Mouse (Mus musculus) liver, adult 2 months (tissue): ENCODE measurements around the gene 4921539E11Rik. TPM values are rescaled to one million over a fixed set of nuclear protein-coding genes. Genes with fewer than 3 reads are reported as not detected.
A peak's percentile ranks its signal among the peaks of the same experiment; 100 is the strongest.

ENCODE experiments used
- DNase-seq: peaks from one replicate; pipeline ENCODE4 v3.0.0-alpha.2; 2011; ENCODE audit warnings: low read depth, low spot score; ENCODE audit errors: extremely low read depth
- H3K27ac ChIP-seq: fragments of 200-500 bp; replicated peaks from 2 replicates; pipeline ENCODE4 v1.5.1; 2012; ENCODE audit warnings: low read depth, mild to moderate bottlenecking, control low read depth, inconsistent platforms, low read length; ENCODE audit not compliant: insufficient read depth
- H3K27me3 ChIP-seq: fragments of 200-500 bp; 2 replicates; pipeline ENCODE4 v1.6.1; 2012; ENCODE audit warnings: mild to moderate bottlenecking, moderate library complexity, low read length, inconsistent platforms; ENCODE audit not compliant: control insufficient read depth, insufficient read depth
- H3K36me3 ChIP-seq: fragments of 200-500 bp; 2 replicates; pipeline ENCODE4 v1.6.1; 2012; ENCODE audit warnings: low read length, inconsistent platforms; ENCODE audit not compliant: control insufficient read depth, insufficient read depth
- H3K4me1 ChIP-seq: fragments of 200-500 bp; 2 replicates; pipeline ENCODE4 v1.6.1; 2011; ENCODE audit warnings: low read length; ENCODE audit not compliant: control insufficient read depth, insufficient read depth
- H3K4me3 ChIP-seq: fragments of 200-500 bp; 2 replicates; pipeline ENCODE4 v1.5.1; 2011; ENCODE audit warnings: low read depth, mild to moderate bottlenecking, control low read depth, low read length, moderate library complexity; ENCODE audit not compliant: insufficient read depth
- H3K79me2 ChIP-seq: fragments of 200-500 bp; 2 replicates; pipeline ENCODE4 v1.6.1; 2012; ENCODE audit warnings: inconsistent platforms, mild to moderate bottlenecking, low read length, moderate library complexity; ENCODE audit not compliant: control insufficient read depth, insufficient read depth
- H3K9ac ChIP-seq: fragments of 200-500 bp; 2 replicates; pipeline ENCODE4 v1.6.1; 2012; ENCODE audit warnings: low read depth, mild to moderate bottlenecking, control low read depth, inconsistent platforms, low read length
- CTCF ChIP-seq: fragments of 200-500 bp; IDR thresholded peaks from 2 replicates; pipeline ENCODE4 v1.5.1; 2011; ENCODE audit warnings: low read depth, low read length, control low read depth
- POLR2A ChIP-seq: fragments of 200-500 bp; IDR thresholded peaks from 2 replicates; pipeline ENCODE4 v1.6.1; 2011; ENCODE audit warnings: low read length, control low read depth; ENCODE audit not compliant: insufficient read depth; ENCODE audit errors: extremely low read depth
- WGBS: fragments of 180-500 bp; shearing (Covaris S2); methylation state at CpG from one replicate; pipeline ENCODE4 v1.1.7; 2018; 5-methylcytosine and 5-hydroxymethylcytosine counted together
- polyA plus RNA-seq: library from polyadenylated mRNA; depleted of rRNA; stranded (reverse); fragments of >200 nt; gene quantifications from 2 replicates; pipeline ENCODE4 v1.2.3, GENCODE M21; 2012
- total RNA-seq: library from RNA; depleted of rRNA; stranded (reverse); fragments of >200 nt; gene quantifications from 2 replicates; pipeline ENCODE4 v1.2.3, GENCODE M21; 2014

Gene 4921539E11Rik
- total and polyA plus RNA-seq, 2 experiments = not detected

DNA sequence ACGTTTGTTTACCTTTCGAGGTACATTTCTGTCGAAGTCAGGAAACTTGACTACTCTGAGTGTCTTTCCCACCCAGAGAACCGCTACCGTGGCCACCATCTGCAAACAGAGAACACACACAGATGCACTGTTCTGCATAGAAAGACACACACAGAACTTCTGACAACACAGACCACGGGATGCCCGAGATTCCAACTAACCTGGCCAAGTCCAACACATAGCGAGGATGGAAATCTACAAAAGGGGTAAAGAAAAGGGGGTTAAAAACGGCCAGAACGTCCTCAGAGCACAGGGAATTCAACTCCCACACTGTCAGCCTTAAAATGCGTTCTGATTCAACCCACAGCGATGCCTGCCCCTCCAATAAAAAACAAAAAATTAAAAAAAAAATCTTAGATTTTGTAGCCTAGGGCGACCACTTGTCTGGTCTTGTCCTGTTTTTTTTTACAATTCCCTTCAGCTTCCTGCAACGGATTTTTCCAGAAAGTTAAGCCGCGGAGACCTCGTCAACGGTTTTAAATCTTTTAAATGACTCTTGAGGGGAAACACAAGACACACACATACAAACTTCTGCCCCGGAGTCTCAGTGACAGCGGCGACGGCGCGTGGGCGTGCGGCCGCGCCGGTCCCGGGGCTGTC lies 76.7 kb downstream of the 4921539E11Rik start:
- TF ChIP-seq POLR2A (no peak), CTCF (no peak)
- Histone ChIP-seq H3K4me3 (peak overlapping the region; percentile 69), H3K9ac (peak overlapping the region; percentile 98), H3K36me3 (peaks cover 29% of the 10 kb centered on the region), H3K79me2 (peaks cover 8% of the 10 kb centered on the region; the same call in 1 of the 2 replicates), H3K27ac (peak overlapping the region; percentile 93), H3K27me3 (no peaks in the 10 kb centered on the region), H3K4me1 (peaks cover 9% of the 10 kb centered on the region)
- DNase-seq = peak; percentile 45
- WGBS = 3% methylated on average over 30 of the region's 30 CpGs

DNA sequence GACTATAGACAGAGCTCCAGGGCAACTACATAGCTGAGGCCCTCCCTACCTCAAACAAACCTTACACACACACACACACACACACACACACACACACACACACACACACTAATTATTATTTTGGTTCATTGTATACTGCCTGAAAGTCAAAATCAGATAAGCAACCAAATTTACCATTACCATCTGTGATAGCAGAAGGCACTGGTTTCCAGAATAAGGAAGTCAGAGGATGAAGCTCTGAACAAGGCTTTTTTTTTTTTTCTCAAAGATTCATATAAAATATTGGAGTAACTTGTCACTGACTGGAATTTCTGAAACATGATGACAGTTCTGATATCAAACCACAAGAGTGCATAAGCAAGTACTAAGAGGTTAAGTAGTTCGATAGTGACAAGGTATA lies 82.1 kb downstream of the 4921539E11Rik start:
- no peaks in the 10 kb centered on the region for H3K27me3 ChIP-seq
- peaks cover 3% of the 10 kb centered on the region for H3K4me1 ChIP-seq
- H3K27ac ChIP-seq = no peak overlapping the region
- no peak for TF ChIP-seq CTCF
- no peak for TF ChIP-seq POLR2A
- no peaks in the 10 kb centered on the region; the same call in 1 of the 2 replicates for H3K79me2 ChIP-seq
- DNase-seq = no peak
- H3K4me3 ChIP-seq = no peak overlapping the region
- WGBS = 92% methylated on average over 1 of the region's 1 CpGs
- H3K9ac ChIP-seq = no peak overlapping the region
- peaks cover 71% of the 10 kb centered on the region for H3K36me3 ChIP-seq

DNA sequence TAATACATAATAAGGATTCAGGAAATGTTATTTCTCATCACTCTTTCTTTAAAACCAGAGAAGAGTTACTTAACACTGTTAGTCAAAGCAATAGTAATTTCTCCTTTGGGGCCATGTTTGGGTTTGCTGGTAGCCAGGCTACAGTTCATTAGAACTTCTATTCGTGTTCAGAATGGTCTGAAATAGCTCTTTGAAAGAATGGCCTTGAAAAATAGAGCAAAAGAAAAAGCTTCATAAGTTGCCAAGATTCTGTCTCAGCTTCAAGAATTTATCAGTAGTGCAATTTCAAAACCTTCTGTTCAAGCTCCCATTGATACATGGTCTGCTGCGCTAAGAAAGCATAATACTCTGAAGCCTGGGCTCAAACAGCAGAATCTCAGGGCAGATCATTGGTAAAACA lies 87.0 kb downstream of the 4921539E11Rik start:
- Histone ChIP-seq H3K4me3 (no peak overlapping the region), H3K9ac (no peak overlapping the region), H3K36me3 (peaks cover 65% of the 10 kb centered on the region), H3K27ac (no peak overlapping the region), H3K79me2 (no peaks in the 10 kb centered on the region; the same call in 1 of the 2 replicates), H3K4me1 (peaks cover 1% of the 10 kb centered on the region; the same call in 1 of the 2 replicates), H3K27me3 (no peaks in the 10 kb centered on the region)
- TF ChIP-seq CTCF = no peak
- no peak for TF ChIP-seq POLR2A
- DNase-seq = no peak
- 82% methylated on average over 2 of the region's 2 CpGs for WGBS

- no peaks in the 10 kb centered on the region for H3K4me1 ChIP-seq
- H3K4me3 ChIP-seq = no peak overlapping the region
- H3K79me2 ChIP-seq = no peaks in the 10 kb centered on the region; the same call in 1 of the 2 replicates
- TF ChIP-seq POLR2A (no peak), CTCF (no peak)
- 81% methylated on average over 1 of the region's 1 CpGs for WGBS
- no peak overlapping the region for H3K9ac ChIP-seq
- no peaks in the 10 kb centered on the region for H3K27me3 ChIP-seq
- H3K36me3 ChIP-seq = peaks cover 56% of the 10 kb centered on the region
- DNase-seq = no peak
- no peak overlapping the region for H3K27ac ChIP-seq
These were observed 90.6 kb downstream of the 4921539E11Rik start for GRCm38 (mm10) chr4:103200046-103200445.

DNA sequence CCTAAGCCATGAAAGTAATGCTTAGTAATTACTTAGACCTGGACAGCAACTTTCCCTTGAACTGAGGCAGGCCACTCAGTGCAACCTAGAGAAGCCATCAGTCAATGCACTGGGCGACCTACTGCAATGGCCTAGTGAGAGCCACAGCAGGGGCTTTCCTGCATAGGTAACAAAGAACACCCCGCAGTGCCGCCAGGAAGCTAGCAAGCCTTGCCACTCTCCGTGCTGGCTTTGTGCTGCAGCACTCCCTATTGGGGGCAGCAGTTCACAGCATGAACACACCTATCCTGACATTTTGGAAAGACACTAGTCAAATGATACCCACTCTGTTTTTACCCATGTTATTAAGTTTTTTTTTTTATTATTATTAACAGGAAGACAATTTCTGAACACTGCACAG lies 91.6 kb downstream of the 4921539E11Rik start:
- no peak for TF ChIP-seq CTCF
- no peak for TF ChIP-seq POLR2A
- H3K36me3 ChIP-seq = peaks cover 56% of the 10 kb centered on the region
- no peak for DNase-seq
- H3K27me3 ChIP-seq = no peaks in the 10 kb centered on the region
- no peaks in the 10 kb centered on the region; the same call in 1 of the 2 replicates for H3K4me1 ChIP-seq
- no peaks in the 10 kb centered on the region; the same call in 1 of the 2 replicates for H3K79me2 ChIP-seq
- H3K4me3 ChIP-seq = no peak overlapping the region
- 77% methylated on average over 4 of the region's 4 CpGs for WGBS
- H3K27ac ChIP-seq = no peak overlapping the region
- H3K9ac ChIP-seq = no peak overlapping the region

- no peak overlapping the region for H3K27ac ChIP-seq
These were observed 93.3 kb downstream of the 4921539E11Rik start for GRCm38 (mm10) chr4:103197401-103197800.

More at GRCm38 (mm10) chr4:103197401-103197800, 93.3 kb downstream of the 4921539E11Rik start:
- no peak overlapping the region for H3K4me3 ChIP-seq
- H3K27me3 ChIP-seq = no peaks in the 10 kb centered on the region
- no peak for DNase-seq
- H3K9ac ChIP-seq = no peak overlapping the region
- TF ChIP-seq CTCF (no peak), POLR2A (no peak)
- peaks cover 56% of the 10 kb centered on the region for H3K36me3 ChIP-seq
- H3K79me2 ChIP-seq = no peaks in the 10 kb centered on the region; the same call in 1 of the 2 replicates
- WGBS = 92% methylated on average over 8 of the region's 8 CpGs
- no peaks in the 10 kb centered on the region; the same call in 1 of the 2 replicates for H3K4me1 ChIP-seq
